Mouse (Mus musculus) kidney, postnatal 25 days (tissue): ENCODE measurements around the gene Ern1.
"Not testable (repeated sequence)": the region's sequence is repeated elsewhere in the genome, so short reads cannot be mapped to it uniquely, and the experiment has no call there.

ENCODE experiments used
- DNase-seq, 2 experiments: peaks; one replicate each; pipeline ENCODE4 v3.0.0; 2021; ENCODE audit warnings: mixed read lengths in 2 of 2

Gene Ern1

DNA sequence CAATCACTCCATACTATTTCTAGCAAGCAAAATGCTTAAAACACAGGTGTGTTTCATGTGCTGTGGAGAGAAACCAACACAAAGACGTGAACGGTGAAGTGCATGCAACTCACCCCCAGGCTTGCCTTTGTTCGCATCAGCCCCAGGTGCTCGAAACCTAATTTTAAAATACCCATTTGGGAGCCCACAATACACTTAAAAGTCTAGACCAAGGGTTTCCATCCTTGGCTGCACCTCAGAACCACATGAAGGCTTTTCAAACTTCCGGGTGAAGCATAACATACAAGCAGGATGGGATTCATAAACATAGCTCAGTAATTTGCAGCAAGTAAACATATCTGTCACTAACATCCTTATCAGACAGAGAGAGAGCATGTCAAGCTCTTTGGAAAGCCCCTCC, 57.3 kb downstream of the Ern1 start:
- no peak for DNase-seq

DNA sequence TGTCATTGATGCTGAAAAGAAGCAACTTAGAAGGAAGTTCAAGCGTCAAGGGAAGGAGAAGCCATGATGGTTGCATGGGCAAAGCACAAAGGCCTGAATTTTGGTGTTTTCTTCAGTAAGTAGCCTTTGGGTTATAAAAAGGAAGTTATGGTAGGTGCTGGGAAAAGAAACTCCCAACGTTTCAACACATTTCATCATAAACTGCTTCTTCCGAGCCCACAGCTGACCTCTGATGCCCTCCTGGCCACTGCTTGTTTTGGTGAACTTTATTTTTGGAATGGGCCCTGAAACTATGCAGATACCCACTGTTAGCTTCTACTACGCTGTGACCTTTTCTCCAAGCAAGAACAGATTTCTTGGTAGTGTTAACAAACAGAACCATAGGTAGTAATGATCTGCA, 58.0 kb downstream of the Ern1 start:
- DNase-seq, result no peak

DNA sequence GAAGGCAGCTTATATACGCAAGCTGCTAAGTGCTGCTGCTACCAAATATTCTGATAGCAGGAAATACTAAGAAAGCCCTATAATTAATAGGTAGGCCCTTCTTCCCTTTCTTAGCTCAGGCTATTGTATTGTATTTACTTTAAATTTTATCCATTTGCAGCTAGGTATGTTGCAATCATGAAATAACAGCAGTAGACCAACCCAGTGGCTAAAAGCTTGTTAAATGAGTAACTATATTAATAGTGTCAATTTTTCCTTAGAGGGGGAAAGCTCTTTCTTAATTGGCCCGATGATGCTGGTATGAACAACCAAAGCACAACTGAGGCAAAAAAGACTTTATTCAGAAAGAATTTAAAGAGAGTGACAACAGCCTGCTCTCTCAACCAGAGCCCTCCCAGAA, 59.1 kb downstream of the Ern1 start:
- no peak for DNase-seq

DNA sequence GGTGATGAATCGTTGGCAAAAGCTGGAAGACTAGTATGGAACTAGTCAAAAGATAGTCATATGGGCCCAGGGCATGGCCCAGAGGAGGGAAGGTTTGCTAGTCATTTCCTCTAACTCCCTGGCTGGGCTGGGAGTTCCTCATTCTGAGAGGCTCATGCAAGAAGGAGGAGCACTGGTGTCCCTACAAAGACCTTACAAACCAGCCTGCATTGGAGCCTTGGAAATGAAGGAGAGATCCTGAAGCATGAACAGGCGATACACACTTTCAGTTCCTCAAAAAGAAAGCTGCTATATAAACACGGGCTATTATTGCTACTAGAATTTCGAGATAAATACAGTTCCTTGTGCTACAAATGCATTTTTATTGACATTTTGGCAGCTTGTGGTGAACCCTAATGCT, 59.5 kb downstream of the Ern1 start:
- no peak for DNase-seq

DNA sequence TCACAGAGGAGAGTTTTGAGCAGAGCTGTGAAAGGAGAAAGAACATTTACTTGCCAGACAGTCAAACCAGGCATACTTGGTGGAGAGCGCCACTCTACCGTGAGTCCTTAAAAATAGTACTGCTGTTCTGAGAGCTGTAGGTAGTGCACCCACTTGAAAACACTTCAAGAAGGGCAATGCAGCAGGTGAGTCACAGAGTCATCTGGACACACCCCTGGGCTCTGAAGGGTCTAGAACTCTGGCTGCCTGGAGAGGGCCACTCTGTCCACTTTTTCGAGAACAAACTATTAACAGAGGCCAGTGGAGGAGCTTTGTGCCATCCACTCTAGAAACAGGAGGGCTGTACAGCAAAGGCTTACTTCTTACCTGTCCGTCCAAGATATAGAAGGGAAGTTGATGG, 61.2 kb downstream of the Ern1 start:
- no peak for DNase-seq

DNA sequence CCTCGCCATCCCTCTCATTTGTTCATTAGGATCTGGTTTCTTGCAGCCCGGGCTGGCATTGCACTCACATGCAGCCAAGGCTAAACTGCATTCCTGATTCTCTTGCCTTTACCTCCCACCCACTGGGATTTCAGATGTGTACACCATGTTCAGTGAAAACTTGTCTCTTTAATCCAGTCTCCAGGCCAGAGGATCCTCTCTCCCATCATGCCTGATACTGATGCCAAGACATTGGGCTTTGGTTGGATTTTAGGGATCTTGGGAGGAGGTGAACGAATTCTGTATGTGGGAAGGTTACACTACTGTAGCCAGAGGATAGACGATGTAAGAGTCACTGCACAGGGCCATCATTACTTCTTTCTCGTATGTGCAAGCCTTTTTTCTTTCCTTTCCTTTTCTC, 62.5 kb downstream of the Ern1 start:
- no peak for DNase-seq

DNA sequence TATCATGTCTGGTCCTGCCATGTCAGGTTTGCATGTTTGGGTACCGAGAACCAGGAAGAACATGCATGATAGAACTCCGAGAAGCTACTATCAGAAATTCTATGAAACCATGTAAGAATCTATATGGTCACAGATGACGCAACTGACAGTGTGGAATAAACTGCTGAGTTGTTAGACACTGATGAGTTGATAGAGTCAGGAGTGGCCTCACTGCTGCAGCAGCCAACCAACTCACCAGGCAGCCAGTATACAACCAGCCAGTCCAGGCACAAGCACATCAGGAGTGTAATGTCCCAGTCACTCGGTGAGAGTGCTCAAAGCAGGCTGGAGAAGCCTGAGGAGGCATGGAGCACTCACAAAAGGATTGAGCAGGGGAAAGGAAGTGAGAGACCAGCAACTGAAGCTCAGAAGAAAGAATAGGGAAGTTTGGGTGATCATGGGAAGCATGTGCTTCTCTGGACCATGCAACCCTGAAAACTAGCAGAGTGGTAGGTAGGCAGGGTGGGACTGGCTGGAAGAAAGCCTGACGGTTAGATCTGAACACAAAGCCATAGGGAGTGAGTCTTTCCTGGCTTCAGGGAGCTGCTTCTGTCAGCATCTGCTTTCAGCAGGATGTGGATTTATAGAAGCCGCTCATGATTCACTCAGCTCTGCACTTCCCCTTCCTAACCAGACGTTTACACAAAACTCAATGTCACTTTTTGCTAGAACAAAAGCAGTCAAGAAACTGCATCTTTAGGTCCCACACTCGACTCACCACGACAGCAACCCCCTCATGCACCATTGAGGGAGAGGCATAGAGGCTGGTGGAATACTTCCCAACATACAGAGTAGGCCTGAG, 68.2 kb downstream of the Ern1 start:
- no peak for DNase-seq

DNA sequence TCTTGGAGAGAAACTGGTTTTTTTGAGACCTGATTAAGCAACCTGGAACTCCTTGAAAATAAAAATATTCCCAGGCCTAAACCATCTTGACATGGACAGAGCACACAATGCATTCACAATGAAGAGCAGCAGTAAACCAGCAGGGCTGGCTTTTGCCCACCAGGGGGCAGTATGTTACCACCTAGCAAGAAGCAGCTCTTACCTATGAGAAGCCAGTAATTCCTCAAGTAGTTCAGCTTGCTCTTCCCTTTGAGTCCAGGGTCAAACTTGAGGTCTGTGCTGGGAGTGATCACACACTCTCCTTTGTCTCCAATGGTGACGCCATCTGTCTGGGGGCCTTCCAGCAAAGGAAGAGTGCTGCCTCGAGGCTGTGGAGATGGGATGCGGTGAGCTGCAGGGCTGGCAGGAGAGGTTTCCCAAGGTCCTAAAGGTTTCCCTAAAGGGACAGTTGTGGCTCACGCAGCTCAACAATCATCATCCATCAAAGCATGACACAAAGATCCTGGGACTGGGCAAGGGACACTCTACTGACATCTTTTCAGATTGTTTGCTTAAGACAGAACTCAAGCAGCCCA, 68.9 kb downstream of the Ern1 start:
- peak; percentile 86 to 90 for DNase-seq

DNA sequence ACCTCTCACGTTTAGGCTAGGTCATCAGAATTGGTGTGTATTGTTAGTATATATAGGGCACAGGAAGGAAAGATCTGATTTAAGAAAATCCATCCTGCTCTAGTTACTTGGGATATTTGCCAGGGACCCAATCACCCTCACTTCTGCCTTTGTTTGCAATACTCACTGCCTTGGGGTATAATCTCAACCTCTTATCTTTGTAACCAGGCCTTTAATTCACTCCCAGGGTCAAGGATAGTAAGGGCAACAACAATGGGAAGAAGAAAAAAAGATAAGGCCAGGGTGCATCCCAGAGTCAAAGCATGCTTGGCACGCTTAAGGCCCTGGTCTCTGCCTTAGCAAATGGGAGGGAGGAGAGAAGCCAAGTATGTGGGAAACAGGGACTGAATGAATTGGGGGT, 69.8 kb downstream of the Ern1 start:
- DNase-seq, result no peak

DNA sequence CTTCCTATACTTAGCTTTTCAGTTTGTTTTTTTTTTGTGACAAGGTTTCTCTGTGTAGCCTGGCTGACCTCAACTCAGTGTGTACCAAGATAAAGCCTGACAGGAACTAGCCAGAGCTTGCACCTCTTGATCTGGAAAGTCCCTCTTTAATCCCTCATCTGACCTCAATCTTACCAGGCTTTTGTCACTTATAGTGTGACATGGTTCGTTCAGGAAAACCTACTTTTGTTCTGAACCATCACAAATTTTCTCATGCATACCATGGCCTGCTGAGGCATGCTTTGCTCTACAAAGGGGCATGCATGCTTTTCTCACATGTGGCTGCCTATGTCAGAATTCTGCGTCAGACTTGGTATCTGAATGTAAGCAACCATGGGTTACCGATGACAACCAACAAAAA, 71.3 kb downstream of the Ern1 start:
- no peak for DNase-seq

DNA sequence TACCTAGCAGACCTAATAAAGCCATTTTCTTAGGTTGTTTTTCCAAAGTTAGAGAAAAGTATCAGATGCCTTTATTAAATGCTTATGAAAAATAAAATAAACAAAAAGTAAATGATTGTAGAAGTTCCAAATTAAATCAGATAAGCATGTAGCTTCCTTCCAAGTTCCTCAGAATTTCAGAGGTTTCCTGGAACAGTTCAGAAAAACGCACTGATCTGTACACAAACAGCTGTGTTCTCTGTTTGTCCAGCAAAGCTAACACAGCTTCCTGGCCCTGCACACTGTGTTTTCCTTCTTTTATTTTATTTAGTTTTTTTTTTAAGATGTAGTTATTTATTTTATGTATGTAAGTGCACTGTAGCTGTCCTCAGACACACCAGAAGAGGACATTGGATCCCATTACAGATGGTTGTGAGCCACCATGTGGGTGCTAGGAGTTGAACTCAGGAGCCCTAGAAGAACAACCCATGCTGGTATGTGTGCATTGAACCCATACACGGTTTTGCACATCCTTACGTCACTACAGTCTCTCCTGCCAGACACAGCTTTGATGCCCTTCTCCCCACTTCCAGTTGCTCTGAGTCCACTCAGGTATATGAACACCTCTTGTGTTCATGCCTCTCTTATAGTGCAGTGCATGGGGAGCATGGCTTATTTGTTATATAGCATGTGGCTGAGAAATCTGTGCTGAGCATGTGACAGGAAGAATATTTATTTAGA, 74.9 kb downstream of the Ern1 start:
- DNase-seq, result no peak

DNA sequence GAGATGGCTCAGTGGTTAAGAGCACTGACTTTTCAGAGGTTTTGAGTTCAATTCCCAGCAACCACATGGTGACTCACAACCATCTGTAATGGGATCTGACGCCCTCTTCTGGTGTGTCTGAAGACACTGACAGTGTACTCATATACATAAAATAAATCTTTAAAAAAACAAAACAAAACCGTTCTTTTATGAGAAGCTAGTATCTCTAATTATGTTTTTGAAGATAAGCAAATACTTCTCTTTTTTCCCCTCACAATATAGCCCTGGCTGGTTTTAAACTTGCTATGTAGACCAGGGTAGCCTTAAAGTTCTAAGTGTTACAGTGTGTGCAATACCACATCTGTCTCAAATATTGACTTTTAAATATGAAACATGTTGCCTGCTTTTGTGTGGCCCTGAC, 76.5 kb downstream of the Ern1 start:
- no peak for DNase-seq

DNA sequence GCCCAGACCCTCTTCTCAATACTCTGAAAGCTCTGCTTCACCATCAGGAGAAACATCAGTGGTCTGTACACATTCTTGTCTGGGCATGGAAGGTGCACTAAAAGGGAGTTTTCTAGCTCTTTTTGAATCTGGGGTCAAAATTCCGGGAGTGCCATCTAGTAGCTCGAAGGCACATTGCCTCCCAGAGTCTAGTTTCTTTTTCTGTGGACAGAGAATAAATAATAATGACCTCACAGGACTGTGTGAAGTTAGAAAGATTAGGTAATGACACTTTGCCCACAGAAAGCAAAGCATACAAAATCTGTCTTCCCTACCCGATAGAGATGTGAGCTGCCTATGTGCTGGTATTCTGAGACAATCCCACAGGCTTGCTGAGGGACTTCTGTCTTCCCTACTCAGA, 77.1 kb downstream of the Ern1 start:
- DNase-seq, result no peak

DNA sequence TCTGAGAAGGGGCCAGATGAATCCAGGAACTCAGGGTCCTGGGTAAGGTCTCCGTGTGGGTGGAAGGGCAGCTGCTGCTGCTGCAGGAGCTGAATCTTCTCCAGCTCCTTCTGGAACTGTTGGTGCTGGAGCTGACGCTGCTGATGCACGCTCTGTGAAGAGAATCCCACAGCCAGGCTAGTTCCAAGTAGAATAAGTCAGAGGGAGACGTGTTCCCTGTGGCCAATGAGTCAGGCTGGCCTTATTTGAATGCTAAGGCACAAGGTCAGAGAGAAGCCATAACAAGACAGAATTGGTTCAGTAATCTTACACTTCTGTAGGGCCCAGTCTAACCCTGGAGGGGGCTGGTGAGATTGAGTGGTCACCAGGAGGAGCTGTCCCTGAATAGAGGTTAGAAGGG, 77.6 kb downstream of the Ern1 start:
- DNase-seq, result no peak

DNA sequence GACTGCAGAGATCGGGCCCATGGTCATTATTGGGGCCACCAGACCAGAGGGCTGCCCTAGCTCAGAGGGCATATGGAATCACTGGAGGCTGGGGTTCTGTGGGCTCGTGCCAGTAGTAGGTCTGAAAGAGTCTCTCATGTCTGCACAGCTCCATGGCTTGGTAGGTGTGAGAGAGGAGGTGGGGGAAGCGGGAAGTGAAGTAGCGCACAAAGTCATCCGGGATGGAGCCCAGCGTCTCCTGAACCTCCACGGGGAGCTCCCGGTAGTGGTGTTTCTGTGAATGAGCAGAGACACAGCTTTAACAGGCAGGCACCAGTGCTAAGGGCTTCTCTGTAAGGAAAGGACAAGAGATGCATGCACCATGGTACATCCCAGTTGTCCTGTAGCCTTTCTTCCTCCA, 89.2 kb downstream of the Ern1 start:
- DNase-seq, result no peak

DNA sequence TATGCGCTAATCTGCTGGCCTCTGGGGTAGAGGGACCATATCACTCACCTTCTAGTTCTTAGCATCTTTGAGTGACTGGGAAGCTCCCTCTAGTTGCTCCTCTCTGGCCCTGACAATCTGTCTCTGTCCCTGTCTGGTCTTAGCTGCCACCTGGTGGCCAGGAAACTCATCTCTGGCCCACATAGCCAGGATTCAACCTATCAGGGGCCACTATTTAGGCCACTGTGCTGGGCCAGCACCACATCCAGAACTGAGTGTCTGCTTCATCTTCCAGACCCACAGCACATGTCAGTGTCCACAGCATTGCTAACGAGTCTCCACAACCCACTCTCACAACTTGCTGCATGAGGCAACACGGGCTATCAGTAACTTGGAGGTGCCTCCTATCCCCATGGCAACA, 90.0 kb downstream of the Ern1 start:
- DNase-seq, result no peak

DNA sequence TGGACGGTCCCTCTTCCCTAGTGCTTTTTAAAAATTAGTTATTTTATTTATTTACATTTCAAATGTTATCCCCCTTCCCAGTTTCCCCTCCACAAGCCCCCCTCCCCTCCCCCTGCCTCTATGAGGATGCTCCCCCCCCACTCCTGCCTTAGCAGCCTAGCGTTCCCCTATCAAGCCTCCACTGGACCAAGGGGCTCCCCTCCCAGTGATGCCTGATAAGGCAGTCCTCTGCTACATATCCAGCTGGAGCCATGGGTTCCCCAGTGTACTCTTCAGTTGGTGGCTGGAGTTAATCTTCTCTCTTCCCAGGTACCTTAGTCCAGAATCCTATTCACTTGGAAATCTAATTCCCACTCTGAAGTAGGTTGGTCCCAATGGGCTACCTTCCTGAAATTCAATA, 93.6 kb downstream of the Ern1 start:
- not testable (repeated sequence) for DNase-seq

DNA sequence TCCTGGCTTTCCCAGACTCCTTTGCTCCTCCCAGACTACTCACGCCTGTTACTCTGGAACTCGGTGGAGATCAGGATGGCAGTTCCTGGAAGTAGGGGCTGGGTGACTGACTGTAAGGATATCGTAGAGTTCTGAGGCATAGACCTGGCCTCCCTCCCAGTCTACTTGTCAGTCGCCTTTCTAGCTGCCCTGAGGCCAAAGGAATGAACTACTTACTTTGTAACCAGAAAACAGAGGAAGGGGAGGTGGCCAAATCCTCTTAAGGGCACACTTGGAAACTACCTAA, 94.4 kb downstream of the Ern1 start:
- no peak for DNase-seq

DNA sequence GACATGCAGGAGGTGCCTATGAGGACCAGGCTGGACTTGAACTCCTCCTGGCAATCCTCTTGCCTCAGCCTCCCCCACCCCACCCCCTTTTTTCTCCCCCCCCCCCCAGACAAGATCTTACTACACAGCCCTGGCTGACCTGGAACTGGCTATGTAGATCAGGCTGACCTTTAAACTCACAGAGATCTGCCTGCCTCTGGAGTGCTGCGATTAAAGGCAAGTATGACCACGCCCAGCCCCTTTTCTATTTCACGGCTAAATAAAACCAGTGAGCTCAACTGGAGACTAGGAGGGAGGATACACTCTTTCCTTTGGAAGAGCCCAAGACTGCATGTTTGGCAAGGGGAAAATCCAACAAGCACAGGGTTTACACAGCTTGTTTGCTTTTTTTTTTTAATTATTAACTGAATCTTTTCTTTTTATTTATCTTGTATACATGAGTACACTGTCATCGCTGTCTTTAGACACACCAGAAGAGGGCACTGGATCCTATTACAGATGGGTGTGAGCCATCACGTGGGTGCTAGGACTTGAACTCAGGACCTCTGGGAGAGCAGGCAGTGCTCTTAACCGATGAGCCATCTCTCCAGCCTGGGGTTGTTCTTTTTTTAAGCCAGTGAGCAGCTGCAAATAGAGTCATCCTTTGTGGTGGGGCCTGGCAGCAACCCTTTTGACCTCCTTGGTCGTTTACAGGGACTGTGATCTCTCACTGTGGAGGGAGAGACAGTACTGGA, 94.9 kb downstream of the Ern1 start:
- no peak for DNase-seq

DNA sequence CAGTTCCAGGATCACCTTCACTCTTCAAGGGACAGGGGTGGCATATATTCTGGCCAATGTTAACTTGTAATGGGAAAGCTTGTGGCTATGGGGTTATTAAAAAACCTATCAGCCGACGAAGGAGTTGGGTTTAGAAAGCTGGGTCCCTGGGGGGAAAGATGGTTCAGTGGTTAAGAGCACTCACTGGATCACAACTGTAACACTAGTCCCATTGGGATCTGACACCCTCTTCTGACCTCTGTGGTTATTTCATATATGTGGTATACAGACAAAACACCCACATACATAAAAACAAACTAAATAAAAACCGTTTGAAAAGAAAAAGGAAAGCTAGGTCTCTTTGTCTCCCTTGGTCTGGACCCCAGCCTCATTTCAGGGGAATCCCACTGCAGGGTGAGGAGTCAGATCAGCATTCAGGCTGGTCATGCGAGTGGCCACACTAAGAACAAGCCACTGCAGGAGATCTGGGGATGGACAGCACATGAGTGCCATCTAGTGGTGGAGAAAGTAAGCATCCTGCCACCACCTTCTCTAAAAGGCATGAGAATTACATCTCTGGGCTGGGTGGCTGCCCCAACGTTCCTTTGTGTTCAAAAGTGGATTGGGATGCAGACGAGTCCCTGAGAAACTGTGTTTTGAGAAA, 96.0 kb downstream of the Ern1 start:
- DNase-seq, result peak; percentile 68 to 81

DNA sequence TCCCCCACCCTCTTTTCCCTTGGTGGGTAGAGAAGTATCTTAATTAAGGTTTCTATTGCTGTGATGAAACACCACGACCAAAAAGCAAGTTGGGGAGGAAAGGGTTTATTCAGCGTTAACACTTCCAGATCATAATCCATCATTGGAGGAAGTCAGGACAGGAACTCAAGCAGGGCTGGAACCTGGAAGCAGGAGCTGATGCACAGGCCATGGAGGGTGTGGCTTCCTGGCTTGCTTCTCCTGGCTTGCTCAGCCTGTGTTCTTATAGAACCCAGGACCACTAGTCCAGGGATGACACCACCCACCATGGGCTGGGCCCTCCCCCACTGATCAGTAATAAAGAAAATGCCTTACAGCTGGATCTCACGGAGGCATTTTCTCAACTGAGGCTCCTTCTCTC, 96.9 kb downstream of the Ern1 start:
- peak; percentile 45 to 62 for DNase-seq

DNA sequence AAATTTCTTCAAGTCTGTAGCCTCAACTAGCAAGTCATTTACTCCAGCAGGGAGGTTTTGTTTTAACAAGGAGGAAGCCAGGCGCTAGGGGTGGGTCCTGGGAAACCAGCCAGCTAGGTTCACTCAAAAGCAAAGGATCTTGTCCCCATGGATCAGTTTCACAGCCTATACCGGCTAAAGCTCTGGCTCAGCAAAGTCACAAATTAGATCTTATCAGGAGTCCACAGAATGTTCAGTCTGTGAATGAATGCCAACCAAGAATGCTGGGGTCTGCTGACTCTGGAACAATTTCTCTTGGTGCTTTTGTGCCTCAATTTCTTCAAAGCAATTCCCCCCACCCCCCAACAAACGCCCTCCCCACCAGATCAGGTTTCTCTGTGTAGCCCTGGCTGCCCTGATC, 98.0 kb downstream of the Ern1 start:
- peak; percentile 43 to 53 for DNase-seq

DNA sequence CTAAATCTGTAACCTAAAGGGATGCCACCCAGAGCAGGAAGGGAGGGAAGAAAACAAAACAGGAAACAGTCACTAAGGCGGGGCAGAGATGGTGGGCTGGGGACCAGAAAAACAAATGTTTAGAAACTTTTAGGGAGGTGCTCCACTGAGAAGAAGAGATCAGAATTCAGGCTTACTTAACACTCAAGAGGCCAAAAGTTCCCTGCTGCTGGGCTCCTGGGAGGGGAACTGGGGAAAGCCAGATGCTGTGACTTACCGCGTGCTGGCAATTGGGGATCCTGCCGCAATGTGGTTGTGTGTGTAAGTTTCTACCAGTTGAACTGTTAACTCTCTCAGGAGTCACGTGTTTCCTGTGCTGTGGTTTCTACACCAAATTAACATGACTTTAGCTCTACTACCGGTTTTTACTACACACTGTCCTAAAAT, 99.8 kb downstream of the Ern1 start, which contains the start of gene Icam2:
Gene Icam2, minus strand, starts transcription at position 285 of the 426 bp plus-strand sequence.
- DNase-seq, result peak in 1 of 2 experiments; percentile 38
